Mouse (Mus musculus) lung, postnatal 25 days (tissue): ENCODE data around the gene Rdh16f1.

Experiments used
- DNase-seq: peaks from one replicate; pipeline ENCODE4 v3.0.0; 2022; ENCODE audit warnings: low spot score

Rdh16f1 gene

DNA sequence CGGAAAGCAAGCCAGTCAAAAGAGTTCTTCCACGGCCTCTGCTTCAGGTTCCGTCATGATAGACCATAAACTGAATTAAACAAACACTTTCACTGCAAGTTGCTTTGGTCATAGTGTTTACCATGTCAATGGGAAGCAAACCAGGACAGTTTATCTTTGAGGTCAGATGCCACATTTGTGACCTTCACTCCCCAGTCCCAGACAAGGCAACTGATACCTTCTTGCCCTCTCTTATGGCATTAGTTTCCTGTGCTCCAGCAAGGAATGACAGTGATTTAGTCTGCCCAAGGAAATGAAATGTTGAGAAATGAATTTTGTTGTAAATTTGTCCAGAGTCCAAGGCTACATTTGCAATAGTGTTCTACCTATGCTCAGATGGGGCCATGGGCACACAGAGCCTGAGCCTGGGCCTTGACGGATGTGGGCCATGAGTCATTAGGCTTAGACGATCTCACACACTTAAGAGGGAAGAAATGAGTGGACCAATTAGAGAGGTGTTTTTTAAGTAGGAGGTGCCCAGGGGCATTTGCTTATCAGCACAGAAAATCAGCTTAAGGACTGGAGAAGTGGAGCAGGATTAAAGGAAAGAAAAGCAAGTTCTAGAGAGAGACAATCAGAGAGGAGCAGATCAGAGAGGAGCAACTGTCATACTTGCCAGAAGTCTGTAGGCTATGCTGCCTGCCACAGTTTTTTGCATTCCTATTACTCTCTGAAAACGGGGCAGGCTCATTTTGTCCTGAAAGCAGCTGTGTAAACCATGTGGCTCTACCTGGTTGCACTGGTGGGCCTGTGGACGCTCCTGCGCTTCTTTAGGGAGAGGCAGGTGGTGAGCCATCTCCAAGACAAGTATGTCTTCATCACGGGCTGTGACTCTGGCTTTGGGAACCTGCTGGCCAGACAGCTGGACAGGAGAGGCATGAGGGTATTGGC, at the start of gene Rdh16f1, which contains the start of gene Rdh1:
TSS of gene Rdh16f1 (plus strand) at position 607 of the 930 bp plus-strand sequence.
TSS of gene Rdh1 (plus strand) at position 541 of the 930 bp plus-strand sequence.
- no peak for DNase-seq

DNA sequence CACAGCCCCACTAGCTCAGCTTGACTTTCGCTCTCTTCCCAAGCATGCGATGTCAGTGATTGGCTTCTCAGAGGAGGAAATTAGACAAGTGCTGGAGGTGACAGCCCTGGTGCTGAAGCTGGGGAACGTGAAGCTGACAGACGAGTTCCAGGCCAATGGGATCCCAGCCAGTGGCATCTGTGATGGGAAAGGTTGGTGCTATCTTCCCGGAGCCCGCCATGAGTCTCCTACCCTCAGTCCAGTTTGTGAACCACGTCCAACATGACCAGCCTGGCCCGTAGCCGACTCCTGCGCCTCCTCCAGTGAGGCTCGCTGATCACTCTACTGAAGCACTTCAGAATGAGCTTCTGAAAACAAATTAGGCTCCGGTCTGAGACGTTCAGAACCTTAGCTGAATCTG, 49.3 kb upstream of the Rdh16f1 start:
- DNase-seq: no peak

GRCm38 (mm10) chr10:127712736-127713135, 46.9 kb upstream of the Rdh16f1 start:
- DNase-seq: no peak

DNA sequence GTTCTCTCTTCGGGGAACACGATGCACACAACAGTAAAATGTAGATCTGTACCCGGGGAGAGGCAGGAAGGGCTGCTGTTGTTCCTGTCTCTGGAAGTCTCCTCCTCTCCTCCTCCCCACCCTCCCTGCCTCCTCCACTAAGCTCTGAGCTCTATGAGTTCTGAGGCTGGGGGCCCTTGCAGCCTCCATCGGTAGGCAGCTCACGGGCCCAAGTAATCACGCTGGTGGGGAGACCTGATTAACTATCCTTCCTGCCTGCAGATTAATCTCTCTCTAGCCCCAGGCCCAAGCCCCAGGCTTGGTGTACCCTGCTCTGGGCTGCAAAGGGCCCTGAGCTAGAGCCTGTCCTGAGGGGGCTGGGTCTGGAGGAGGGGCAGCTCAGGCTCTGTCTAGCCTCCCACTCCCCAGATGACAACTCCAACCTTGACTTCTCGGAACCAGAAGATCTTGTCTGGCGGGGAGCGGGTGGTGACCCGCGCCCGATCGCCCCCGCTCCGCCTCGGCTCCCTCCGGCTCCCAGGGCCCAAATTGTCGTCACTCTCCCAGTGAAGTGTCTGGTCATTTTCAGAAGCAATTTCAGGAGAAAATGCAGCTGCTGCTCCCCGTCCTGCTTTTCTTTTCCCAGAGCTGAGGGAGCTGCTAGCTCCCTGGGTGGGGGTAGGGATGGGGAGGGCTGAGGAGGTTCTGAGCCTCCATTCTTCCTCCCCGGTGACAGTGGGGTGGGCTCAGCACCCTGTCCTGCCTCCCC, 37.7 kb upstream of the Rdh16f1 start:
- no peak for DNase-seq

DNA sequence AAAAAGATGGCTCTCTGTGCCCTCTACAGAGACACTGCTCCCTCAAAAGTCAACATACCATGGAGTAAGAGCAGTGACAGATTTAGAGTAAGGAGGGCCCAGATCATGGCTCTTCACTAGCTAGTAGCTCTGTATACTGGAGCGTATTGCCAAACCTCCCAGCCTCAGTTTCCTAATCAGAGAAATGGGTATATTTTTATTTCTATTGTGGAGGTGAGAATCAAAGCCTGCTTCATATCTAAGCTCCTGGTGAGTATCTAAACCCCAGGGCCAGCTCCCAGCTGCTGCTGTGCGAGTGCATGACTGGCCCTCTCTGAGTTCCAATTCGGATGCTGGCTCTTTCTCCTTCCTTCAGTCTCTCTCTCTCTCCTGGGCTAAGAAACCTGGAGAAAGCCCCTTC, 35.4 kb upstream of the Rdh16f1 start, which contains the start of gene Tac2:
TSS of gene Tac2 (plus strand) at position 301 of the 400 bp plus-strand sequence.
- DNase-seq: no peak

DNA sequence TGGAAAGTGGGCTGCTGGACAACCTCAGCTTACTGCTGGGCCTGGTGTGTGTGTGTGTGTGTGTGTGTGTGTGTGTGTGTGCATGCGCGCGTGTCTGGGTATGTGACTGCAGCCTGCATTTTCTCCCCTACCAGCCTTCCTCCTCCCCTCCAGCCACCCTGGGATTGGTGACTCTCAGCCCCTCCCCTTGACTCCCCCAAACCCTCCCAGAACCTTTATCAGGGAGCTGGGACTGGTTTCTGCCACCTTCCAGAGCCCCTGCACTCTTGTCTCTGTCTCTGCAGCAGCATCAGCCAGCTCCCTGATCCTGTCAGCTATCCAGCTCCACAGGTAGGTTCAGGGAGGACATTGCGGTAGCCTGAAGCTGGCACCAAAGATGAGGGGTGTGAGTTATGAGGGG, 34.5 kb upstream of the Rdh16f1 start:
- no peak for DNase-seq

DNA sequence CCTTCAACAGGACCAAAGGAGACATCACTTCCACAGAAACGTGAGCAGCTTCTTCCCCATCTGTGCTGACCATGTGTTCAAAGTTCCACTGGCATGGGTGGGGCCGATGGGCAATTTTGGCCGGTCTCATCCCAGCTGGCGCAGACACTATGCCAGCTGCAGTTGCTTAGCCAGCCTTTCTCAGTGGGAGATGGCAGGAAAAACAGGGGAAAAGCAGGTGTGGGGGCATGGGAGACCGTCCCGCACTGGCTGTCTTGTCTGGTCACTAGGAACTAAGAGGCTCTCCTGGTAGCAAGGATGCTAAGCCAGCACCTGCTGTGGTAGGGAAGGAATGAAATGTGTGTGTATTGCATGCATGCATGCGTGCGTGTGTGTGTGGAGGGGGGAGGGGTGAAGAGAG, 31.1 kb upstream of the Rdh16f1 start:
- DNase-seq: no peak

GRCm38 (mm10) chr10:127730285-127730932, 29.2 kb upstream of the Rdh16f1 start:
- DNase-seq: no peak

DNA sequence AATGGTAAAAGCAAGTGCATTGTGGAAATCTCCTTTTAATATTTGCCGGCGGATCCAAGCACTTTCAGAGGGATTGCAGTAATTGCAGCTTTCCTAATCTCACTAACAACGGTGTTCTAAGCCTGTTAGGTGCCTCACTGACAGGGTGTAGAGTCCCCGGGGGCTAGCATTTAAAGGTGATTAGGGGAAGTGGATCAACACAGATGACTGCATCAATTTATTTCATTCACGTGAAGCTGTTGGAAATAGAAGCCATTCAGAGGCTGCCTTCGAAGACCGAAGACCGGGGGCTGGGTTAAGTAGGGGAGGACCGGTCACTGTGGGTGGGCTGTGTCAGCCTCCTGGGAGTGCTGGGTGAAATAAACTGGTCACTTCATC, 28.7 kb upstream of the Rdh16f1 start:
- no peak for DNase-seq

- no peak for DNase-seq
These were observed 28.2 kb upstream of the Rdh16f1 start for GRCm38 (mm10) chr10:127731397-127731796.

- DNase-seq: no peak
These were observed 25.2 kb upstream of the Rdh16f1 start for GRCm38 (mm10) chr10:127734434-127734833.

- no peak for DNase-seq
These were observed 23.3 kb upstream of the Rdh16f1 start for GRCm38 (mm10) chr10:127736266-127736665.

DNA sequence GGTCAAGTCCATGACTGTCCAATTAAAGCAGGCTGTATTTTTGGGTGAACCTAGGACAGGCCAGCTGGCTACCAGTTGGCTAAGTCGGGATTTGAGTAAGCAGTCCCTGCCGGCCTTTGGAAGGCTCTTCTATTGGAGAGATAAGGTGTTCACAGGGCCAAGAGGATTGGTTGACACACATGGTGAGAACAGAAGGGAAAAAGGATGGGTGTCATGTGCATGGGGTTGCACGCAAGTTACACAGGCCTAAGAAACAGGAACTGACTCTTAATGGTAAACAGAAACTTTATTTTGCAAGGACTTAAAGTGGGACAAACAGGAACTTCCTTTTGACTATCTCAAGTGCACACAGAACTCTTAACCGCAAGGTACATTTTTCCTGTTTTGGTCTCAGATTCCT, 22.7 kb upstream of the Rdh16f1 start:
- peak; percentile 58 for DNase-seq

DNA sequence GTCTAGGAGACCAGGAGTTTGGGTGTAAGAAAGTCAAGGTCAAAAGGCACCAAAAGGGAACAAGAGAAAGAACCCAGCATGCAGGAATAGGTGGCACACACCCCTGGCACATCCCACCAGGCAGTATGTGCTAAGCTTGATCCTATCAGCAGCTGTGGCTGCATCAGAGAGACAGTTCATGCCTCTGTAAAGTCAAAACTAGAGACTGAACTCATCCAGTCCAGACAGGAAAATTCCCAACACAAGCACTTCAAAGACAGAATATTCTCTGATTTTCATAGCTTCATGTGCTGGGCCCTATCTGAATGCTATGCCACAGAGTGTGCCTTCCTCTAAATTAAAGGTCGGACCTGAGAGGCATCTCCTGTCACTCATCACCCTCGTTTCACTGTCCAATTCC, 22.0 kb upstream of the Rdh16f1 start:
- DNase-seq: no peak

GRCm38 (mm10) chr10:127738151-127738882, 21.3 kb upstream of the Rdh16f1 start:
- no peak for DNase-seq

DNA sequence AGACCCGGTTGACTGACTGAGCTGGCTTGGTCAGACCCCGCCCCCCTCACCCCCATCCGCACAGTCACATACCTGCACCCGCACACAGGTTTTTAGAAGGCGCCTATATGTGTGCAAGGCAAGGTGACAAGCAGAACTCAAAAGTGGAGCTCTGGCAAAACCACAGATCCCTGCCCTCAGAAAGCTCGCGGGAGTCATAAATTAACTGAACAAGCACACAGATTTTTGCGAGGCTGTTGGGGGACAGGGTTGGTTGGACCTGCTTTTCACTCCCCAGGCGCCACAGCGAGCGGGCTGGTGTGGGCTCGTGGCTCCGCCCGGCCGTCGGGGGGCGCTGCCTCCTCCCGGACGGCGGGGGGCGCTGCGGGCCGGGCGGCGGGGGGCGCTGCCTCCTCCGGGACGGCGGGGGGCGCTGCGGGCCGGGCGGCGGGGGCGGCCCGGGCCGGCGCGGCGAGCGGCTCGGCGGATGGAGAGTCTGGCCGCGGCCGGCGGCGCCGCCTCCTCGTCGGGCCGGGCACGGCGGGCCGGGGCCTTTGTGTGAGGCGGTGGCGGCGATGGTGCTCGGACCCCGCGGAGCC, 20.4 kb upstream of the Rdh16f1 start, which contains the start of gene Zbtb39:
TSS of gene Zbtb39 (plus strand) at position 456 of the 578 bp plus-strand sequence.
- peak; percentile 74 for DNase-seq

- DNase-seq: no peak
These were observed 19.9 kb upstream of the Rdh16f1 start for GRCm38 (mm10) chr10:127739661-127740161.

DNA sequence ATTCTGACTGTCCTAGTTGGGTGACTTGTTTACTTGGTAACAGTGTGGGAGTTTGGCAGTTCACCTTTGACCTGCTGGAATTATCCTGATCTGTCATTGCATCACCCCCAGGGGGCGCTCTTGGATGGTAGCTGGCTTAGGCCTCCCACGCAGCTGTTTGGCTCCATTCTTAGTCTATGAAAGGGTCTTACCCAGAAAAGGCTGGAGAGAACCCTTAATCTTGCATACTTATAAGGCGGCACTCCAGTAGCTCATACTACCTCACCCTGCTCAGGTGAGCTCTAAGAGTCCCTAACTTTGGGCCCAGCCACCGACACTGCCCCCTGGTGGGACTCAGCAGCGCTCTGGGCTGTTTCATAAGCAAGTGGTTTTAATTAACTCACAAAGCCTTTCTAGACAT, 14.9 kb upstream of the Rdh16f1 start:
- peak; percentile 57 for DNase-seq

GRCm38 (mm10) chr10:127745886-127746285, 13.7 kb upstream of the Rdh16f1 start:
- DNase-seq: no peak

DNA sequence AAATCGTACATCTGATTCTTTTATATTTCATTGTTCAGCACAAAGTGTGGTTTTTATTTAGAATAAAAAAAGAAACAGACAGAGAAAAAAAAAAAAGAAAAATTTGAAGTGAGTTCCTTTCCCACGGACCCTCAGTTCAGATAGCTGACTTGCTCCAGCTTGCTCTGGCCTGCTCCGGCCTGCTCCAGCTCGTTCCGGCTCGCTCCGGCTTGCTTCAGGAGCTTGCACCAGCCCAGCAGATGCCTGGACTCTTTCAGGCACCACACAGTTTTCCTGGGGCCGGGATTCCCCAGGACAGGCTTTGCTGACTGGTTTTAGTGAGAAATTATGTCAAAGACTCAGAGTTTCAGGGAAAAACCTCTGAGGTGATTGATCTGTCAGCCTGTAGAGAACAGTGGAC, 12.3 kb upstream of the Rdh16f1 start:
- DNase-seq: no peak
